Mouse (Mus musculus) olfactory bulb, adult 2 months (tissue): ENCODE data around the gene Thap12.

ENCODE experiments used
- CTCF ChIP-seq: fragments of 200-500 bp; IDR thresholded peaks from 2 replicates; pipeline ENCODE4 v1.5.1; 2012; ENCODE audit warnings: low read depth, mild to moderate bottlenecking, low read length, moderate library complexity; ENCODE audit not compliant: insufficient read depth
- POLR2A ChIP-seq: fragments of 200-500 bp; IDR thresholded peaks from 2 replicates; pipeline ENCODE4 v1.6.1; 2012; ENCODE audit warnings: mild to moderate bottlenecking, low read depth, low read length, moderate library complexity; ENCODE audit not compliant: insufficient read depth

DNA sequence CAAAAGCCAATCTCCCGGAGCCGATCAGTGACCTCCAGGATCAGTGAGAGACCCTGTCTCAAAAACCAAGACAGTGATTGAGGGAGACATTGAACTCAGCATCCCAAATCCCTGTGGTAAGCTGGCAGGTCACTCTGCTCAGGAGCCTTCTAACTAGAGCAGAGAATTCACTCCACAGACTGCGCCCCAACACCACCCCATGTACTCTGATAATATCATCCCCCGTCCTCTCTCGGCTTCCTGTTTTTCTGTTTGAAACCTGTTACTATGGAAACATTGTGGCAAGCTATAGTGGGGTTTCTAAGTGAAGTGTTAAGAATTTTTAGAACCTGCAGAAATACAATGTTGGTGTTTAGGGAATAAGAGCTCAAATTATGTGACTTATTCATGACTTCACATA lies 8.9 kb upstream of the Thap12 start:
- TF ChIP-seq CTCF (no peak), POLR2A (no peak)
